Mouse (Mus musculus) liver, embryonic 16.5 days (tissue): Measurements from ENCODE around the gene LTO1. TPM values are rescaled to one million over a fixed set of nuclear protein-coding genes. Genes with fewer than 3 reads are reported as not detected.
"Not testable (repeated sequence)": the region's sequence is repeated elsewhere in the genome, so short reads cannot be mapped to it uniquely, and the experiment has no call there.

Experiments used
- ATAC-seq: fragments of 200-750 bp; cut with Nextera tagmentation; 2 replicates; pipeline ENCODE4 v1.8.0; 2017; ENCODE audit warnings: low read depth, mild to moderate bottlenecking, moderate number of reproducible peaks, moderate library complexity
- H3K27ac ChIP-seq: fragments of 300-500 bp; sonication (generic); 2 replicates; pipeline ENCODE4 v1.5.1; 2014; ENCODE audit warnings: mild to moderate bottlenecking, low read length
- H3K27me3 ChIP-seq: fragments of 300-500 bp; sonication (generic); 2 replicates; pipeline ENCODE4 v1.6.1; 2014; ENCODE audit warnings: low read depth, low read length, mixed read lengths; ENCODE audit not compliant: control insufficient read depth, insufficient read depth
- H3K36me3 ChIP-seq: fragments of 300-500 bp; sonication (generic); 2 replicates; pipeline ENCODE4 v1.6.1; 2014; ENCODE audit warnings: mild to moderate bottlenecking; ENCODE audit not compliant: control insufficient read depth, insufficient read depth
- H3K4me1 ChIP-seq: fragments of 300-500 bp; sonication (generic); 2 replicates; pipeline ENCODE4 v1.6.1; 2014; ENCODE audit warnings: low read depth, low read length, mixed read lengths; ENCODE audit not compliant: control insufficient read depth
- H3K4me2 ChIP-seq: fragments of 300-500 bp; sonication (generic); 2 replicates; pipeline ENCODE4 v1.6.1; 2014; ENCODE audit warnings: low read depth, low read length, mixed read lengths
- H3K4me3 ChIP-seq: fragments of 300-500 bp; sonication (generic); 2 replicates; pipeline ENCODE4 v1.5.1; 2014; ENCODE audit warnings: low read depth, mild to moderate bottlenecking, low read length
- H3K9ac ChIP-seq: fragments of 300-500 bp; sonication (generic); 2 replicates; pipeline ENCODE4 v1.6.1; 2014; ENCODE audit warnings: low read depth, low read length
- H3K9me3 ChIP-seq: fragments of 300-500 bp; sonication (generic); replicated peaks from 2 replicates; pipeline ENCODE4 v1.6.1; 2016; ENCODE audit warnings: low read length; ENCODE audit not compliant: control insufficient read depth
- WGBS: fragments of 180-500 bp; shearing (Covaris S2); extraction: QIAGEN DNeasy Blood & Tissue Kit; methylation state at CpG from one replicate; pipeline ENCODE4 v1.1.7; 2014; ENCODE audit not compliant: insufficient replicate concordance; 5-methylcytosine and 5-hydroxymethylcytosine counted together
- polyA plus RNA-seq: library from polyadenylated mRNA; unstranded; fragments of >200 nt; fragmentation: Nextera tagmentation; extraction: Ambion mirVana; gene quantifications from 2 replicates; pipeline ENCODE4 v1.2.1, GENCODE M21; 2015

Gene LTO1
- polyA plus RNA-seq, 1 experiment from 2014 or later: 8.8 TPM

DNA sequence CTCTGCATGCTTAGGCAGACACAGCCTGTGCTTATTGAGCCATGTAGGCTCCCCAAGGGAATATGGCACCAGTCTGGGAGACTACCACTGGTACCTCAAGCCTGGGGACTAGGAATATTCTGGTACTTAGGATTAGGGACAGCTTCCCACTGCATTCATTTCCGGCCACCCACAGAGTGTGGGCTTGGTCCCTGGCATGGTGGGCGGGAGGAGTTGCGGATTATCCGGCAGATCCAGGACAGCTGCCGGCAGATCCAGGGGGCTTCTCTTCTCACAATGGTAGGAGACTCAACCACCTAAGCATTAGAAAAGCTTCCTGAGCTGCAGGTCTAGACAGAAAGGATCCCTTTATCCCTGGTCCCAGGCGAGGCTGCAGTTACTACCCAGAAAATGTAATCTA is 16.4 kb upstream of the LTO1 start:
- H3K27me3 ChIP-seq: peaks cover 57% of the 10 kb centered on the region
- no peak overlapping the region for H3K27ac ChIP-seq
- no peak overlapping the region for H3K4me2 ChIP-seq
- H3K36me3 ChIP-seq: no peaks in the 10 kb centered on the region
- ATAC-seq: no peak
- 64% methylated on average over 6 of the region's 6 CpGs for WGBS
- H3K9ac ChIP-seq: no peak overlapping the region
- H3K4me3 ChIP-seq: no peak overlapping the region
- no peaks in the 10 kb centered on the region for H3K9me3 ChIP-seq
- peaks cover 10% of the 10 kb centered on the region for H3K4me1 ChIP-seq

DNA sequence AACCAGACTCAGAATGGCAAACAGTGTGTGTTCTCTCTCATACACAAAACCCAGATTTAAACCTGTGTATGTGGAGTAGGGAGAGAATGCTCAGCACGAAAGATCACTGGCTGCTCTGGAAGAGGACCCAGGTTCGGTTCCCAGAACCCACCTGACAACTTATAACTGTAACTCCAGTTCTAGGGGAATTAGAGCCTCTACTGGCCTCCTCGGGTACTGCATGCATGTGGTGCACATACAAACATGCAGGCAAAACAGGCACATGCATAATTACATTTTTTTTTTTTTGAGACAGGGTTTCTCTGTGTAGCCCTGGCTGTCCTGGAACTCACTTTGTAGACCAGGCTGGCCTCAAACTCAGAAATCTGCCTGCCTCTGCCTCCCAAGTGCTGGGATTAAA is 9.4 kb upstream of the LTO1 start:
- H3K9ac ChIP-seq, ATAC-seq, H3K4me1 ChIP-seq, H3K9me3 ChIP-seq, H3K4me3 ChIP-seq, H3K4me2 ChIP-seq, H3K36me3 ChIP-seq, H3K27ac ChIP-seq: not testable (repeated sequence)
- H3K27me3 ChIP-seq: peaks cover 10% of the 10 kb centered on the region
- WGBS: 66% methylated on average over 3 of the region's 3 CpGs

DNA sequence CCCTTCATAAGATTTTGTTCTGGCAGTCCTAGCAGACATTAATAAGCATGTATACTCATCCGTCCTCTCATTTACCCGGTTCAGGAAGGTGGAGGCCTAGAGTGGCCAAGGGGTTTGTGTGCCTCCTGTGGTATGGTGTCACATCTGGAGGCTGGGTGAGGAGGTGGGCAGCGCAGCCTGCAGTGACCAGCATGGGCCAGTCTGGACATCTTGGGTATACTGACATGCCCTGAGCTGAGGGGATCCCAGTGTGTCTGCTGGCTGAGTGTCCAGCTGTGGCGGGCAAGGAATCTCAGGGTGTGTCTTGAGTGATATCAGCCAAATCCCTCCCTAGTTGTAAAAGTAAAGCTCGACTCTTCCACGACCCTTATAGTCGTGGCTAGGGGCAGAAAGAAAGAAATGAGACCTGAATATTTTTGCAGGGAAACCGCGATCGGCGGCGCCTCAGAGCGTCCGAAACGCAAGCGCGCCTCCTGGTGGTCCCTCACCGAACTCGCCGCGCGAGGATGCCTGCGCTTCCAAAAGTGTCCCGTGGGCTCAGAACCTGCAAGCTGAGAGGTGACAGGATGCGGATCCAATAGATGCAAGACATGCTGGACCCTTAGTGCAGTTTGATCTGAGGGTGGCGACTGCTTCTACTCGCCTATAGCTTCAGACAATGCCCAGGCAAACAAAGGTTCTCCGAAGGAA is 8.0 kb upstream of the LTO1 start:
- no peaks in the 10 kb centered on the region; the same call in 1 of the 2 replicates for H3K4me1 ChIP-seq
- ATAC-seq: no peak
- WGBS: 10% methylated on average over 28 of the region's 28 CpGs
- H3K27ac ChIP-seq: no peak overlapping the region
- H3K4me2 ChIP-seq: peak overlapping the region; percentile 23; the same call in 1 of the 2 replicates
- H3K9me3 ChIP-seq: peaks cover 2% of the 10 kb centered on the region; the same call in 1 of the 2 replicates
- no peak overlapping the region for H3K4me3 ChIP-seq
- peaks cover 6% of the 10 kb centered on the region for H3K27me3 ChIP-seq
- no peak overlapping the region for H3K9ac ChIP-seq
- no peaks in the 10 kb centered on the region for H3K36me3 ChIP-seq

DNA sequence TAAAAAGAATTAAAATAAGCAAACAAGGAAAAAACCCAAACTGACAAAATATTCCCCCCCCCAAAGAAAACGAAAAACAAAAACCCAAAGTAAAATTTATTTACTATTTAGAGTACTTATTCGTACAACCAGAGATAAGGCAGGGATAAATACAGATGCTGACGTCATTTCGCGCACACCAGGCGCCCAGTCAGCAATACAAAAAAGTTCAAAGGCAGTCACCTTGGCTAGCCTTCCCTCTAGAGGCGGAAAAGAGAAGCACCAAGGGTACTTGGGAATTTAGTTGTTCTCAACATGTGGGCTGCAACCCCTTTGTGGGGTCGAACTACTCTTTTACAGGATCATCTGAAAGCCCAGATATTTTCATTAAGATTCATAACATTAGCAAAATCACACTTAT is 7.1 kb upstream of the LTO1 start:
- H3K27me3 ChIP-seq: peaks cover 5% of the 10 kb centered on the region
- peaks cover 2% of the 10 kb centered on the region; the same call in 1 of the 2 replicates for H3K9me3 ChIP-seq
- WGBS: 10% methylated on average over 8 of the region's 8 CpGs
- no peak overlapping the region for H3K27ac ChIP-seq
- no peak overlapping the region for H3K9ac ChIP-seq
- H3K4me2 ChIP-seq: no peak overlapping the region
- H3K4me3 ChIP-seq: no peak overlapping the region
- ATAC-seq: no peak
- no peaks in the 10 kb centered on the region for H3K36me3 ChIP-seq
- H3K4me1 ChIP-seq: no peaks in the 10 kb centered on the region; the same call in 1 of the 2 replicates

DNA sequence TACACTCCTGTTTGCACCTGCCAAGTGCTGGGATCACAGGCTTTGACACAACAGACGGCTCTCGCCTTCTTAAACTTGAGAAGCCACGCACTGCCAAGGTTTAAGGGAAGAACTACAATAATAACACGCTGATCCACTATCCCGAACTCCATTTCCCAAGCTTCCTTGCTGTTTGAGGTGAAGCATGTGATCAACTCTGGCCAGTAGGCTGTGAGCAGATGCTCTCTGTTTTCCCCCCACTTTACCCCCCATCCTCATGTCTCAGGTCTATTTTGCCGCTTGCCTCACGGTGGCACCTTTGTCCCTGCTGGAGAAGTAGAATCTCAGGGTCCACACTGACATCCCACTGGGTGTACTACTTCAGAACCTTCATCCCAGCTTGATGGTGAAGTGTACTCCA is 6.2 kb upstream of the LTO1 start:
- Histone ChIP-seq H3K9me3 (peaks cover 2% of the 10 kb centered on the region; the same call in 1 of the 2 replicates), H3K4me1 (no peaks in the 10 kb centered on the region; the same call in 1 of the 2 replicates), H3K27me3 (peaks cover 5% of the 10 kb centered on the region), H3K9ac (no peak overlapping the region), H3K4me2 (no peak overlapping the region), H3K4me3 (no peak overlapping the region), H3K27ac (no peak overlapping the region), H3K36me3 (no peaks in the 10 kb centered on the region)
- 38% methylated on average over 7 of the region's 7 CpGs for WGBS
- ATAC-seq: no peak

DNA sequence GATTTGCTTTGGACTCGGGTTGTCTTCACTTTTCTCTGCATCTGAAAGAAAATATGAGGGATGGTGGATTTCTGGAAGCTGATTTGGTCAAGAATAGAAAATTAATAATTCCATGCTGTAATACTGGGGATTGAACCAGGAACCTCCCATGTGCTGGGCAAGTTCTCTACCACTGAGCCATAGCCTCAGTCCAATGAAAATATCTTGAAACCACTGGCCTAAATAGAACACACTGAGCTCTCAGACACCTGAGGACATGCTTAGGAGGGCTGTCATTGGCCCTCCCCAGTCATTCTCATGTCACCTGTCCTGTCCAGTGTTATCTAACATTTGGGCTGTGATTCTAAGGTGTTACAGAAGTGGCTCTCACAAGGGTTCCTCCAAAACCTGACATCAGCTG is 3.8 kb upstream of the LTO1 start:
- peaks cover 11% of the 10 kb centered on the region for H3K4me1 ChIP-seq
- H3K4me3 ChIP-seq: no peak overlapping the region
- no peaks in the 10 kb centered on the region for H3K36me3 ChIP-seq
- no peak for ATAC-seq
- H3K9ac ChIP-seq: no peak overlapping the region
- no peaks in the 10 kb centered on the region for H3K9me3 ChIP-seq
- WGBS: 51% methylated on average over 1 of the region's 1 CpGs
- peaks cover 5% of the 10 kb centered on the region for H3K27me3 ChIP-seq
- no peak overlapping the region for H3K27ac ChIP-seq
- H3K4me2 ChIP-seq: no peak overlapping the region

DNA sequence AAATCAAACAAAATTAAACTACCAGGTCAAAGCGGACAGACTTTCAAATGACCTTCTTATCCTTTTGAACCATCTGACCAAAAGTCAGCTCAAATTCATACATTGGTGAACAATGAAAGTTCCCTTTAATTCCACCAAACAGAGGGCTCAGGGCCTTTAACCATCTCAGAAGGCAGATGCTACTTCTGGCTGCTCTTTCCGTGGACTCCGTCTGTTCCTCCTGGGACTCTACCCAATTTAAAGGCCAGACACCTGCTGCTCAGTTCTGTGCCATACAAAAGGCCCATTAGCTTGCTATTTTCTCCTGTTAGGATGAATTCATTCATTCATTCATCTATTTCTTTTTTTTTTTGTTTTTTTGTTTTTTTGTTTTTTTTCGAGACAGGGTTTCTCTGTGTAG is 2.0 kb upstream of the LTO1 start:
- WGBS: 74% methylated on average over 4 of the region's 4 CpGs
- Histone ChIP-seq H3K9me3 (no peaks in the 10 kb centered on the region), H3K9ac (no peak overlapping the region)

DNA sequence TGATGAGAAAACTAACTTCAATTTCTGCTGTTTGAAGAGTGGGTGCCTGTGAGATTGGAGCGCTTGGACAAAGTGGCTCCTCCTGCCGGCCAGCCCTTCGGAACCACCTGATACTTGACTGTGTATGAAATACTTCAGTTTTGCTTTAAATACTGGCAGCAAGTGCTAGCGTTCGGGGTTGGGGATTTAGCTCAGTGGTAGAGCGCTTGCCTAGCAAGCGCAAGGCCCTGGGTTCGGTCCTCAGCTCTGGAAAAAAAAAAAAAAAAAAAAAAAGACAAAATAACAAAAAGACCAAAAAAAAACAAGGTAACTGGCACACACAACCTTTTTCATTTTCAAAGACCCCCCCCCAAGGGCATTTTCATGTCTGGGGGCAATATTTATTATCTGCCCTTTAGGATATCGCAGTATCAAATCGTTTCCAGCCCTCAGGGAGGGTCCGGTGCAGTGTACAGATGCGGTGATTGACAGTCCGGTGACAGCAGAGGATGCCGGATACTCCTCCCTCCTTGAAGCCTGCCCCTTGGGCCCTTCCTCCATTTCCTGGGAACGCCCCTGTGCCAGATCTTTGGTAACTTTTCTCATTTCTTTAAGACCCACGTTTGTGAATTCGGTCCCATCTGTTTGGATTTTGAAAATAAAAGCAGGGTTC is 478 bp upstream of the LTO1 start:
- Histone ChIP-seq H3K4me3 (peak overlapping the region; percentile 94), H3K9ac (peak overlapping the region; percentile 85), H3K4me2 (peak overlapping the region; percentile 93), H3K36me3 (no peaks in the 10 kb centered on the region; the same call in none of the 2 replicates), H3K4me1 (peaks cover 13% of the 10 kb centered on the region), H3K9me3 (no peaks in the 10 kb centered on the region), H3K27me3 (peaks cover 4% of the 10 kb centered on the region), H3K27ac (peak overlapping the region; percentile 33; the same call in 1 of the 2 replicates)
- ATAC-seq: peak; percentile 86
- 6% methylated on average over 17 of the region's 17 CpGs for WGBS

More for the DNA sequence above, 2.0 kb upstream of the LTO1 start:
- Histone ChIP-seq H3K27me3 (peaks cover 5% of the 10 kb centered on the region), H3K4me2 (no peak overlapping the region), H3K4me1 (peaks cover 13% of the 10 kb centered on the region), H3K4me3 (no peak overlapping the region), H3K27ac (no peak overlapping the region), H3K36me3 (no peaks in the 10 kb centered on the region; the same call in 1 of the 2 replicates)
- ATAC-seq: no peak

DNA sequence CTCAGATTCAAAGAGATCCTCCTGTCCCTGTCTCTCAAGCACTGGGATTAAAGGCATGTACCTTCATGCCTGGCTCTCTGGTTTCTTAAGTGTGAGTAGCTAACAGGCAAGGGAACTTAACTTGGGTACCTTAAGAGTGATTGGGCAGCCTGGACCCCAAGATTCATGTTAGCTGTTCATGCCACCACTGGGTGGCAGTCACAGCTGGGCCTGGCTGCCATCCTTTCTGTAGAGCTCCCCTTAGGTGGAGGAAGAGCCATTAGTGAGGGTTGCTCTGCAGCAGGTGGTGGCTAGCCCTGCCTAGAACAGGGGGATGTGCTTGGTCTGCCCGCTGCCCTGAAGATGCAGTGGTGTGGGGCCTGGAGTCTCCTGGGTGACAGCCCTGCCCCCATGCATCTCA is 3.9 kb downstream of the LTO1 start:
- H3K36me3 ChIP-seq: no peaks in the 10 kb centered on the region; the same call in none of the 2 replicates
- no peak overlapping the region for H3K9ac ChIP-seq
- no peaks in the 10 kb centered on the region for H3K9me3 ChIP-seq
- no peak overlapping the region for H3K4me2 ChIP-seq
- H3K4me3 ChIP-seq: no peak overlapping the region
- ATAC-seq: no peak
- H3K4me1 ChIP-seq: peaks cover 13% of the 10 kb centered on the region
- 79% methylated on average over 1 of the region's 1 CpGs for WGBS
- H3K27me3 ChIP-seq: no peaks in the 10 kb centered on the region
- H3K27ac ChIP-seq: no peak overlapping the region
